Mouse (Mus musculus): ENCODE data around the gene Prkg1. TPM values are rescaled to one million over a fixed set of nuclear protein-coding genes. Genes with fewer than 3 reads are reported as not detected.
A peak's percentile ranks its signal among the peaks of the same experiment; 100 is the strongest.

The Prkg1 gene
- polyA plus RNA-seq, 1 experiment from 2014 or later, result 5.7 TPM

- 78% methylated on average over 3 of the region's 3 CpGs for WGBS
Measured at GRCm38 (mm10) chr19:30613150-30613865, 1151.5 kb downstream of the Prkg1 start.

GRCm38 (mm10) chr19:30586366-30586765 is 1178.5 kb downstream of the Prkg1 start:
- no peak overlapping the region for H3K4me2 ChIP-seq
- no peaks in the 10 kb centered on the region for H3K27me3 ChIP-seq
- H3K27ac ChIP-seq, result no peak overlapping the region
- no peak for ATAC-seq (ENCODE audit: insufficient number of reproducible peaks, insufficient read depth, low FRiP score, low TSS enrichment, low read depth)
- no peak overlapping the region for H3K4me3 ChIP-seq (replicated peaks)
- 76% methylated on average over 3 of the region's 3 CpGs for WGBS
- no peaks in the 10 kb centered on the region for H3K4me1 ChIP-seq (replicated peaks)
- no peaks in the 10 kb centered on the region for H3K36me3 ChIP-seq
- no peak overlapping the region for H3K9ac ChIP-seq (replicated peaks)
- H3K9me3 ChIP-seq, result no peaks in the 10 kb centered on the region

More at GRCm38 (mm10) chr19:30613150-30613865, 1151.5 kb downstream of the Prkg1 start:
- Histone ChIP-seq H3K27ac (no peak overlapping the region), H3K4me3 (replicated peaks) (no peak overlapping the region), H3K36me3 (no peaks in the 10 kb centered on the region), H3K27me3 (no peaks in the 10 kb centered on the region), H3K4me2 (no peak overlapping the region), H3K9me3 (0 out of 2 replicates have a peak, but pooled peaks cover under 1% of the 10 kb centered on the region), H3K9ac (replicated peaks) (no peak overlapping the region), H3K4me1 (replicated peaks) (no peaks in the 10 kb centered on the region)
- ATAC-seq (ENCODE audit: insufficient number of reproducible peaks, insufficient read depth, low FRiP score, low TSS enrichment, low read depth), result no peak

DNA sequence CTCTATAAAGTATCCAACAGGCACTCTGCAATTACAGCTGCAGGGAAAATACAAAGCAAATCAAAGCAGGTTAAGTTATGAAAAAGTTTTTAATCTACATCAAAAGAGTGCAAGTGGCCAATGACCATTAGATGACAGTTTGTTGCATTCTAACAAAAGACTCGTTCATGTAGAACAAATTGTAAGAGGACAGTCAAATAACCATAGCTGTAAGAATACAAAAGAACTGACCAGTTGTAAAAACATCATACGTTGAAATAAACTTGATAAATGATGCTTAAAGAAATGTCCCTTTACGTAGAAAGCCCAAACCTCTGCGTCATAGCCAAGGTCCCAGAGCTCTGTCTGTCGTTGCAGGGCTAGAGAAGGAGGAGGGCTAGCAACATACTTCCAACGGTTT is 1200.3 kb downstream of the Prkg1 start:
- Histone ChIP-seq H3K27me3 (no peaks in the 10 kb centered on the region), H3K27ac (no peak overlapping the region), H3K4me1 (replicated peaks) (no peaks in the 10 kb centered on the region), H3K4me3 (replicated peaks) (no peak overlapping the region), H3K9me3 (0 out of 2 replicates have a peak, but pooled peaks cover 6% of the 10 kb centered on the region), H3K36me3 (no peaks in the 10 kb centered on the region), H3K4me2 (no peak overlapping the region), H3K9ac (replicated peaks) (no peak overlapping the region)
- no peak for ATAC-seq (ENCODE audit: insufficient number of reproducible peaks, insufficient read depth, low FRiP score, low TSS enrichment, low read depth)
- WGBS, result 81% methylated on average over 6 of the region's 6 CpGs

DNA sequence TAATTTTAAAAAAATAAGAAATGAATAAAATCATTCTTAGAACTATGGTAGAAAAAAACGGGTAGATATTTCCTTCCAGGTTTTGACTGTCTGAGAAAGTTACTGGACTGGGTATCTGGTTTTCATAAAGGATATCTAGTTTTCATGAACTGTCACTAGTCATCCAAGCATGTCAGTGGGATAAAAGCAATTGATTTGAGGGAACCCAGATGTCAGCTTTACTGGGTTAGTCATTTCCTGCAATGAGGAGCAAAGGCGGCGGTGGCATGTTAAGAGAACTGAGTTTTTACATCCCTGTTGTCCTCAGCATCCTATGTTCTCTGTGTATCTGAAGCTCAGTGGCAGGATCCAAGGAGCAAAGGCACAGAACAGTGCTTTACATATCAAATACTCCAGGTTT is 1201.0 kb downstream of the Prkg1 start:
- WGBS, result 55% methylated on average over 3 of the region's 3 CpGs

DNA sequence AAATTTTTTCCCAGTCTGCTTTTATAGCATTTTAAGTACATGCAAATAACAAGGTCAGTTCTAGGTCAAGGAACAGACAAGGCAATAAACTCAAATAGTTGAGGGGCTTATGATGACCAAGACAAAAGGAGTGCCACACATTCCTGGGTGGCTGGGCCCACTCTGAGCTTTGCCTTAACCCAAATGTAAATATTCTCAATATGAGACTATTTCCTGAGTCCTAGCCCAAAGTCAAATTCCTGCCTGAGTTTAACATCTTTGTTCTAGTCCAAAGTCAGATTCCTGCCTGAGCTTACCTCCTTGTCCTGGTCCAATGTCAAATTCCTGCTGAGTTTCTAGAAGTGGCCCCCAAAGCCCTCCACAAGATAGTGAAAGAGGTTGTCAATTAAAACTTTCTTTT is 1206.8 kb downstream of the Prkg1 start:
- no peak overlapping the region for H3K4me2 ChIP-seq
- ATAC-seq (ENCODE audit: insufficient number of reproducible peaks, insufficient read depth, low FRiP score, low TSS enrichment, low read depth), result no peak
- 0 out of 2 replicates have a peak, but pooled peaks cover 6% of the 10 kb centered on the region for H3K9me3 ChIP-seq
- H3K4me3 ChIP-seq (replicated peaks), result no peak overlapping the region
- H3K4me1 ChIP-seq (replicated peaks), result no peaks in the 10 kb centered on the region
- no peaks in the 10 kb centered on the region for H3K36me3 ChIP-seq
- no peak overlapping the region for H3K27ac ChIP-seq
- no peaks in the 10 kb centered on the region; the same call in 1 of the 2 replicates for H3K27me3 ChIP-seq
- H3K9ac ChIP-seq (replicated peaks), result no peak overlapping the region

More for the DNA sequence above, 1201.0 kb downstream of the Prkg1 start:
- H3K4me3 ChIP-seq (replicated peaks), result no peak overlapping the region
- 0 out of 2 replicates have a peak, but pooled peaks cover 6% of the 10 kb centered on the region for H3K9me3 ChIP-seq
- H3K36me3 ChIP-seq, result no peaks in the 10 kb centered on the region
- no peaks in the 10 kb centered on the region for H3K4me1 ChIP-seq (replicated peaks)
- ATAC-seq (ENCODE audit: insufficient number of reproducible peaks, insufficient read depth, low FRiP score, low TSS enrichment, low read depth), result no peak
- H3K4me2 ChIP-seq, result no peak overlapping the region
- H3K27me3 ChIP-seq, result no peaks in the 10 kb centered on the region
- H3K27ac ChIP-seq, result no peak overlapping the region
- no peak overlapping the region for H3K9ac ChIP-seq (replicated peaks)

GRCm38 (mm10) chr19:30554467-30554881 is 1210.4 kb downstream of the Prkg1 start:
- peak overlapping the region; percentile 54; the same call in 1 of the 2 replicates for H3K9ac ChIP-seq (replicated peaks)
- ATAC-seq (ENCODE audit: insufficient number of reproducible peaks, insufficient read depth, low FRiP score, low TSS enrichment, low read depth), result no peak
- H3K4me2 ChIP-seq, result peak overlapping the region; percentile 58
- H3K27me3 ChIP-seq, result peaks cover 14% of the 10 kb centered on the region
- H3K4me3 ChIP-seq (replicated peaks), result peak overlapping the region; percentile 27
- H3K9me3 ChIP-seq, result no peaks in the 10 kb centered on the region
- no peak overlapping the region for H3K27ac ChIP-seq
- under 1% methylated on average over 12 of the region's 12 CpGs for WGBS
- peaks cover 6% of the 10 kb centered on the region for H3K4me1 ChIP-seq (replicated peaks)
- H3K36me3 ChIP-seq, result no peaks in the 10 kb centered on the region

DNA sequence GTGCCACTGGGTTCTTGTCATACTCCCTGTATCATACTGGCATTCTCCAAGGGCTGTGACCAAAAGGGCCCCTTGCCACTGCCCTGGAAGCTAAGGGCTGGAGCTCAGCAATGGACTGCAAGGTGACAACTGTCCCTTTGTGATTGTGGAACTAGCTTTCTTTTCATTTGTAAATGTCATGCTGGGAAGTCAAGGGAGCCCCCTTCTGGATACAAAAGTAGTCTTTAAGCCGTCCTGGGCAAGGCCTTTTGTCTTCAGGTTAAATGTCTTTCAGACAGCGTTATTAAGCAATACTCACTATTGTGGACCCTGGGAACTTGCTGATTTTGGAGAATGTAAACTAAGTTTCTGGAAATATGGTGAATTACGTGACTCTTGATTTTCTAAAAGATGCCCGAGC is 1211.1 kb downstream of the Prkg1 start:
- Histone ChIP-seq H3K4me2 (no peak overlapping the region), H3K27ac (no peak overlapping the region), H3K4me1 (replicated peaks) (peaks cover 12% of the 10 kb centered on the region), H3K9ac (replicated peaks) (no peak overlapping the region), H3K9me3 (no peaks in the 10 kb centered on the region), H3K4me3 (replicated peaks) (no peak overlapping the region), H3K36me3 (no peaks in the 10 kb centered on the region), H3K27me3 (peaks cover 21% of the 10 kb centered on the region)
- ATAC-seq (ENCODE audit: insufficient number of reproducible peaks, insufficient read depth, low FRiP score, low TSS enrichment, low read depth), result no peak
- WGBS, result 13% methylated on average over 4 of the region's 4 CpGs

DNA sequence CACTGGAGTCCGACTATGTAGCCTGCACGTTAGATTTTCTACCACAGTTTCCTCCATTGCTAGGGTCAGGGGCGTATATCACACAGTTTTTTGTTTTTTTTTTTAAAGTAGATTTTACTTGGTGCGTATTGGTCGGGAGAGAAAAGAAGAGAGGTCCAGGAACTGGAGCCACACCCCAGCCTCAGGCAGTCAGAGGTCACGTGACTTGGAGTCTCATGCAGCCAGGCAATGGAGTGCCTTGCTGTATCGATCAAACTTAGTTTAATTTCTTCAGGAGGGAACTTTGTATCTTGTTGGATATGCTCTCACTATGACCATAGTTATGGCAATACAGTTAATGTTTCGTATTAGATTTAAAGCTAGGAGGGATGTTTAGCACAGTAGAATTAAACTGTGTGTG is 1212.6 kb downstream of the Prkg1 start:
- Histone ChIP-seq H3K9me3 (no peaks in the 10 kb centered on the region), H3K4me3 (replicated peaks) (no peak overlapping the region), H3K4me1 (replicated peaks) (peaks cover 15% of the 10 kb centered on the region), H3K27ac (no peak overlapping the region), H3K9ac (replicated peaks) (no peak overlapping the region), H3K36me3 (no peaks in the 10 kb centered on the region), H3K27me3 (peaks cover 35% of the 10 kb centered on the region), H3K4me2 (no peak overlapping the region)
- ATAC-seq (ENCODE audit: insufficient number of reproducible peaks, insufficient read depth, low FRiP score, low TSS enrichment, low read depth), result no peak
- WGBS, result 70% methylated on average over 8 of the region's 8 CpGs

DNA sequence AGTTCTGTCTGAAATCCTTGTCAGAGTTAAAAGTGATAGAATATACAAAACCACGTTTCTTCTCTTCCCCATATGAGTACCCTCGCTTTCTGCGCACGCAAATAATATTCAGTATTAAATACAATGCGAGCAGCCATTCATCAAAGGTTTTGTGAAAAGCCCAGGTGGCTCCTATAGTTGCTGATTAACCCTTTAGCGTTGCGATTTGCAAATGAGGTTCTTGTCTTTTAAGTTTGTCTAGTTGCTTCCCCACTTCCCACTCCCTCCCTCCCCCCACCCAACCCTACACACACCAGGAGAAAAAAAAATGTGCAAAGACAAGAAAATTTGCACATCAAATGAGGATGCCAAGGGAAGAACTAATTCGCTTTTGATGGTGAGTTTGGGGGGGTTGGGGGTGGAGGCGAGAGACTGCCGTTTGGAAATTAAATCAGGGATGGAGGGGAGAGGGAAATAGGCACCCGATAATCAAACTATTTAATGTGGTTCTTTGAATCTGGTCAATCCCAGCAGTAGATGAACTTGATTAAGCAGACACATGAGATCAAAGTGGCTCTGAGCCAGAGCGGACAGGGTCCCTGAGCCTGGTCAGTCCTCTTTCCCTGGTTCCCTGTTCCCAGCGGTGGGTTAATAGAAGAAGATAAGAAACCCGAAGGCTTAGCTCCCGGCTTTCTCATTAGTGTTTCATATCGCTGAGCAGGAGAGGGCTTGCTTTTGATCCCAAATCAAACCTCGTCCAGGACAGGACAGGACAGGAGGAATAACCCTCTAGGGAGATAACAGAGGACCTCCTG is 1214.8 kb downstream of the Prkg1 start:
- peaks cover 40% of the 10 kb centered on the region for H3K27me3 ChIP-seq
- no peak for ATAC-seq (ENCODE audit: insufficient number of reproducible peaks, insufficient read depth, low FRiP score, low TSS enrichment, low read depth)

DNA sequence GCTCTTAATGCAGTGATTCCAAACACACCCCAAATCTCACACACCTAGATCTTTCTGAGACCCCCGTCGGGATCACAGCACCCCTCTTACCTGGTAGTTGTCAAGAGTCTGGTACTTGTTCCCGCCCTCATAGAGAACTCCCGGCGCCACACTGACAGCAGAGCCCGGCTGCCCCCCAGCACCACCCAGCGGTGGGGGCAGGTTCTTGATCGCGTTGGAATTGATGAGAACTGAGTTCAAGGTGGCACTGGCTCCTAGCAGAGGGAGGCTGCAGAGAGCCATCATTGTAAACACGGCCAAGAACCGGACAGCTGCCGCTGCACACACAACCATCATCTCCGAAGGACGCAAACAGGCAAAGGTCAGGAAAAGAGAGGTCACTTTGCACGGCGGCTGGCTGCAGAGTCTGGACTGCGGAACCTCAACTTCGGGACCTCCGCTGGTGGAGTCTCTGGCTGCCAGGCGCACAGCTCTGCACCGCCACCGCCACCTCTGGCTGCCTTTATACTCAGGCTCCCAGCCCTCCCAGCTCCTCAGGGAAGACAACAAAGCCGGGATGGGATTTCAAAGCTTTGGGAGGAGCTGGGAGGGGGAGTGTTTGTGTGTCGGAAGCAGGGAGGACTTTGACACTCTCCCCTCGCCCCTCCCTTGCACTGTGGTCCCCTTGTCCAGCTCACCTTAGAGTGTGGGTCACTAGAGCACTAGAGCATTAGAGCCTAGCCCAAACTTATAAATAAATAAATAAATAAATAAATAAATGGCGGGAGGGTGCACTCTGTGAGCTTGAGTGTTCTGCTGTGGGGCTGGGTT is 1215.6 kb downstream of the Prkg1 start, which contains the start of gene Dkk1:
Dkk1 (minus strand) TSS at position 622 of the 810 bp plus-strand sequence.
- WGBS, result under 1% methylated on average over 26 of the region's 26 CpGs
- peaks cover 40% of the 10 kb centered on the region for H3K27me3 ChIP-seq

More for the DNA sequence above, 1214.8 kb downstream of the Prkg1 start:
- Histone ChIP-seq H3K9ac (replicated peaks) (no peak overlapping the region; the same call in 1 of the 2 replicates), H3K9me3 (no peaks in the 10 kb centered on the region), H3K27ac (no peak overlapping the region), H3K4me3 (replicated peaks) (peak overlapping the region; percentile 42), H3K4me1 (replicated peaks) (peaks cover 15% of the 10 kb centered on the region), H3K36me3 (no peaks in the 10 kb centered on the region), H3K4me2 (peak overlapping the region; percentile 68)
- 2% methylated on average over 17 of the region's 17 CpGs for WGBS

More for the DNA sequence above, 1215.6 kb downstream of the Prkg1 start, which contains the start of gene Dkk1:
- Histone ChIP-seq H3K9ac (replicated peaks) (peak within 1 kb of the TSS; percentile 24), H3K27ac (no peak within 1 kb of the TSS), H3K4me3 (replicated peaks) (peak within 1 kb of the TSS; percentile 42), H3K36me3 (no peaks in the 10 kb centered on the region), H3K9me3 (no peaks in the 10 kb centered on the region), H3K4me1 (replicated peaks) (peaks cover 15% of the 10 kb centered on the region), H3K4me2 (peak within 1 kb of the TSS; percentile 68)
- ATAC-seq (ENCODE audit: insufficient number of reproducible peaks, insufficient read depth, low FRiP score, low TSS enrichment, low read depth), result peak; percentile 74

Measured in limb, embryonic 12.5 days (tissue).